Mouse (Mus musculus) adrenal gland, postnatal 10 days (tissue): Measurements from ENCODE around the gene Slc35b4. TPM values are rescaled to one million over a fixed set of nuclear protein-coding genes. Genes with fewer than 3 reads are reported as not detected.

ENCODE experiments used
- DNase-seq: peaks from one replicate; pipeline ENCODE4 v3.0.0; 2021; ENCODE audit warnings: mixed read lengths
- long read RNA-seq, 2 experiments: library from polyadenylated mRNA; stranded (forward); transcript quantifications; one replicate each; pipeline ENCODE4 v2.0.0; 2021
- total RNA-seq, 2 experiments: library from RNA; stranded (reverse); gene quantifications; 2 replicates each; pipeline ENCODE4 v1.2.3; 2021

The Slc35b4 gene
- 10 to 100 TPM; 22.9 to 26.1 TPM for total RNA-seq
- long read RNA-seq, experiment 1, full-length matches to known transcripts = 14 of 17 reads
- long read RNA-seq, experiment 1, partial matches to known transcripts = 0 of 17 reads
- long read RNA-seq, experiment 1, other reads (novel, unspliced or antisense) = 3 of 17 reads
- long read RNA-seq, experiment 2, full-length matches to known transcripts = 14 of 19 reads
- long read RNA-seq, experiment 2, partial matches to known transcripts = 1 of 19 reads
- long read RNA-seq, experiment 2, other reads (novel, unspliced or antisense) = 4 of 19 reads

- peak; percentile 92 for DNase-seq
These were observed at the start of gene Slc35b4 for GRCm38 (mm10) chr6:34176864-34177247. Gene Slc35b4 (minus strand): TSS chr6:34177111.

DNA sequence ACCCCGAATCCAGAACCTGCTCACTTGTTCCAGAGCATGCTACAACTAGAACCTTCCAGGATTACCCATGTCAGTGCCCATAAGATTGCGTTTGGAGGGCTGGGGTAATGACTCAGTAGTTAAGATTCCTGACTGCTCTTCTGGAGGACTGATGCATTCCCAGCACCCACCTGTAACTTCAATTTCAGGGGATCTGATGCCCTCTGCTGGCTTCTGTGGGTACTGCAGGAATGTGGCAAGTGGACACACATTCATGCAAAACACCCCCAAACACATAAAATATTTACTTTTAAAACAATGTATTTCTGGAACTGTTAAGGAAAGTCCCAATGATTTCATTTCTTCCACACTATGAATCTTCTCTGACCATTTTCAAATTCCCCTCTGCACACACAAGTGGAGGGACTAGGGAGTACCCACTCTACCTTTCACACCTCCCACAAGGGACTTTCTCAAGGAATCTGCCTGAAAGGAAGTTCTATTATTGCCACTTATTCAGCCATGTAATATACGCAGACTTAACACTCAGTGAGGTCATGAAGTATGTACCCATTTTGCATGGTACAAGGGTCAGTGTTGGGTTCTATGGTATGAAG, 48.2 kb upstream of the Slc35b4 start:
- DNase-seq = no peak

GRCm38 (mm10) chr6:34216450-34217319, 39.8 kb upstream of the Slc35b4 start:
- no peak for DNase-seq

DNA sequence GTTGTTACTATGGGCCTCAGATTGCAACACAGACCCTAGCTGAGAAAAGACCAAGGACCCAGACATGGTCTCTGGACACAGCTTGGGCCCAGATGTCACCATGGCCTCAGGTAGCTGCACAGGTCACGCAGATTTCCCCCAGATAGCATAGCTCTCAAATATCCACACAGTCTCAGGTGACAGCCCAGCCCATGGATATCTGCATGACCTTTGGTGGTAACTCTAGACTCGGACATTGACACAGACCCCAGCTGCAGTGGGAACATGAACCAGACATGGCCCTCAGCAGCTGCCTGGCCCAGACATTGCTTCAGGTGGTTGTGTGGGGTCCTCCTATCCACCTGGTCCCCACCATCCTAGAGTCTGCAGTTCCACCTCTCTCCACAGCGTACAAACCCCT, 28.8 kb upstream of the Slc35b4 start:
- no peak for DNase-seq

DNA sequence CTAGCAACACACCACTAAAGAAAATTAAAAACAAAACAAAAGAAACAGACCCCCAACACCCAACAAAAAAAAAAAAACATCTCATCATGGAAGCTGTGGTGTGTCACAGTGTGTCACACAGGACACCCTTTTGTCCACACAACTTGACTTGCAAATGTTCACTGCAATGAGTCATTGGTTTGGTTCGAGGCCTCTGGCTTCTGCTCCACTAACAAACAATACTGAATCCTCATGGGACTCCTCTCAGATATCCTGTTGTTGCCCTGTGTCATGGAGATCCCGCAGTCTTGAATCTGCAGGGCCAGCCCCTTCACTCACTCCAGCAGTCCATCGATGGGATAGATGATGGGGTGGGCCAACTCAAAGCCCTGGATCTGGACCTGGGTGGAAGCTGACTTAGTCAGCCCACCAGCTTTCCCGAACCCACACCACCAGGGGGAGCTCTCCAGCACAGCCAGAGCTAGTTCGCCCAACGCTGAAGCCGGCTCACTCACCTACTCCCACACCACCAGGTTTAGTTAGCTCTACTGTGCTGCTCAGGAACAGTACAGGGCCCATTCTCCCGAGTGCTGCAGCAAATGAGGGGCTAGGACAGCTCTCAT, 28.2 kb upstream of the Slc35b4 start:
- peak; percentile 58 for DNase-seq

DNA sequence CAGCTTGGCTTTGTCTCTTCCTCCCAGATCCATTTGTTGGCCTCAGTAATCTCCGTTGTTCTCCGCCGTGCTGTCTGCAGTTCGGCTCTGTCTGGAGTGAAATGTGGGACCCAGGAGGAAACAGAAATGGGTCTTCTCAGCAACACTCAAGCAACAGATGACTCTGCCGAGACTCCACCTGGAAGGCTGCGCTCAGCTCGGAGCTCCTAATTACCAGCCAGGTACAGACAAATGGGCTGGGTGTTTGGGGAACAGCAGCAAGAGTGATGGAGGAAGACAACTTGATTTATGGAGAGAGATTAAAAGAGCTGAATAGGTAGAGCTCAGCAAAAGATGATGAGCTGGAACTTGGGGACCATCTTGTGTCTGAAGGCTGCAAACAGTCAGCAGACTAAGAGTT, 26.6 kb upstream of the Slc35b4 start:
- no peak for DNase-seq

DNA sequence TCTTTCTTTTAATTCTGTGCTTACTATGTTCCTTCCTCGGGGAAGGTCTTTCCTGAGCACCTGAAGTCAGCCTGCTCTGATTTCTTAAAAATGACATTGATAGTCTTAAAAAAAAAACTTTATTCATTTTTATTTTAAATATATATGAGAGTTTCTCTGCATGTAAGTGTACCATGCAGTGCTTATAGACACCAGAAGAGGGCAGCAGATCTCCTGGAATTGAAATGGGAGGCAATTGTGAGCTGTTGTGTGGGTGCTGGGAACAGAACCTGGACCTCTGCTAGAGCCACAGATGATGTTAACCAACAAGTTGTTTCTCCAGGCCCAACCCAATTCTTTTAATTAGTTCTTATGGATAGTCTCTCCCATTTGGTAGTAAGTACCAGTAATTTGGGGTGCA, 18.1 kb upstream of the Slc35b4 start:
- no peak for DNase-seq

DNA sequence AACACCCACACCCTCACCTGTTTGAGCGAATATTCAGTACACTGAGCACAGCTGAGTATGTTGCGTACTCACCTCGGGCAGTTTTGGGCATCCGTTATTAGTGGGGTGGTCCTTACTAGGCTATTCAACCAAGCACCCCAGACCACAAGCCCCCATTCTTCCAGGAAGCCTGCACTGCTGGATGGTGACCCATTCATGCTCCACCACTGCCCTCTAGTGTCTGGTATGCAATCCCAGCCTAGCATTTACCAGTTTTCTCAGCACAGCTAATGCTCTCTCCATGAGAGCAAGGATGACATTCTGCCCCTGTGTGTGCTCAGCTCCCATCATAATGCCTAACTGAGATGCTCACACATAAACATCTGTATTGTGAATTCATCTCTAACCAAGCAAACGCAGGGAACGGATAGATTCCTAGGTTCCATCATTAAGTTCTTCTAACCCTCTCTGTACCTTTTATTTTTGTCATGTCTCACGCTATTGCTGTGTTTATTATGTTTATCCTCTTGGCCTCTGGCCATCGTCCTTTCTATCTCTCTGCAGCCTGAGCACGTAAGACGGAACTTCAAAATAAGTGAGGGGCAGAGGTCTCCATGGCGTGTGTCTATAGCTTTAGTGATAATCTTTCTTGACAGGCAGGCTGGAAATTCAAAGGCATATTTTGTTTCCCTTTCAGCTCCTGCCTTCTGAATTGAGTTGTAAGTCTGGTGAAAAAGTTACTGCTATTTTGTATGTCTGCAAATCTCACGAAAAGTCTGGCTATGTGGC, 17.0 kb upstream of the Slc35b4 start:
- DNase-seq = peak; percentile 73

DNA sequence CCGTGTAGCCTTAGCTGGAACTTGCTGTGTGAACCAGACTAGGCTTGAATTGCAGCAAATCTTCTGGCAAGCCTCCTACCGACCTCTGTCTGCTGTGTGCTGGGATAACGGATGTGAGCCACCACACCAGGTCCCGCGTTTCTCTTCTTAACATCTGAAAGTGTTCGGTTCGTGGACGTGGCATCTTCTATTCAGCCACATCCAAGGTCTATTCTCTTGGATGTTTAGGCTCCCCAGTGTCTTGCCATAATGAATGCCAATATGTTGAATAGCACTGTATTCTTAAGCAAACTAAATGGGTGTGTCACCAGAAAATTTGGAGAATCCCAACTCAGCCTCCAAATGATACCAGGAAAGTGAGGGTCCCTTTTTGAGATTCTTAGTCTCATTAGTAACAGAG, 14.5 kb upstream of the Slc35b4 start:
- no peak for DNase-seq

DNA sequence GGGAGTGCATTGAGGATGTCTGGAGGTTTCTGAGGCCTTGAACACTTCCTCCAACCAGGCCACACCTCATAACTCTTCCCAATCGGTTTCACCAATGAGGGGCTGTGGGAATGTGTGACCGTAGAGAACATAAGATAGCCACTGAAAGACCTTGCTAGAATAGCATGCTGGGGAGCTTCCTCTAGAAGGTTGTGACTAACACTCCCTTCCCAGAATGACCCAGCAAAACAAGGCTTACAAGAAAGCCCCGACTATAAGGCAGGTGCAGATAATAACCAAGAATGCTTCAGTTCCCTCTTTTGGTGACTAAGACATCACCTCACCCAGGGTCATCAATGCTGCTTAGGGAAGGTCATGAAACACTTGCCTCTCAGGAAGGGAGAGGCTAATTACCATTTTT, 12.6 kb upstream of the Slc35b4 start:
- DNase-seq = no peak

DNA sequence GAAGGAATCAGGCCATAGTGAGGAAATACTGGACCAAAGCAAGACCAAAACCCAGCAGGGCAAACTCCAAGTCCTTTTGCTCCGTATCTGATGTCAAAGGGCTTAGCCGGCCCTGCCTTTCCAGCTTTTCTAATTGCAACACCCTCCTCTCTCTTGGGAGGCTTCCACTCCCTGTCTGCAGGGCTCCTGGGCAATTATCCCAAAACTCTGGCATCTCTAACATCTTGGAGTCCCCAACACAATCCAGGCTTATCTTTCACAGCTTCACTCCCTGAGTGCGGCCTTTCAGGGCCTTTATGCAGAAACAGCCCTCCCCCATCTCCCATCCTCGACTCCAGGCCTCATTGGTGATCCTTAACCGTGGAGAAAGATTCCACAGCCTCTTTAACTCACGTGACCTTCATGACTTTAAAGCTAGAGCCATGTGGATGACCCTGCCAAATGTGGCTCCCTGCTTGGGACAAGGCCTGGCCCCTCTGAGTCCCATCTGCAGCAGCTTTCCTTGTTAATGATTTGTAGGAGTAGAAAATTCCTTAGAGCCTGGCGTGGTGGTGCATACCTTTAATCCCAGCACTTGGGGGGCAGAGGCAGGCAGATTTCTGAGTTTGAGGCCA, 11.2 kb upstream of the Slc35b4 start:
- peak; percentile 57 for DNase-seq

DNA sequence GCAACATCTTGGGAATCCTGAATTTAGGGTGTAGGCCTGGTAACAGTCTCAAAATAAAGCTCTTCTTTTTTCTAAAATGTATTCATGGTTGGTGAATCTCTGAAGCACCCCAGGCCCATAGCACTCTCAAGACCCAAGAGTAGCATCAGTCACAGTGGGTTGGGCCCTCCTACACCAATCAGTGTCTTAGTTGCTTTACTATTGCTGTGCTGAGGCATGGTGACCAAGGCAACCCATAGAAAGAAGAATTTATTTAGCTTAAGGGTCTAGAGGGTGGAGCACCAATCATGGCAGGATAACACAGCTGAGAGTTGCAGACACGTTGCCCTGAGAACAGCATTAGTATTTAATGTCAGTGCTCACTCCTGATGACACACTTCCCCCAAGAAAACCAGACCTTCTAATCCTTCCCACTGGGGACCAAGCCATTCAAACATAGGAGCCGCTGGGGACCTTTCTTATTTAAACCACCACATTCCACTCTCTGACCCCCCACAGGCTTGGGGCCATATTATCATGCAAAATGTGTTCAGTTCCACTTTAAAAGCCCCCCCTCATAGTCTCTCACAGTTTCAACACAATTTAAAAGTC, 10.5 kb upstream of the Slc35b4 start:
- no peak for DNase-seq

DNA sequence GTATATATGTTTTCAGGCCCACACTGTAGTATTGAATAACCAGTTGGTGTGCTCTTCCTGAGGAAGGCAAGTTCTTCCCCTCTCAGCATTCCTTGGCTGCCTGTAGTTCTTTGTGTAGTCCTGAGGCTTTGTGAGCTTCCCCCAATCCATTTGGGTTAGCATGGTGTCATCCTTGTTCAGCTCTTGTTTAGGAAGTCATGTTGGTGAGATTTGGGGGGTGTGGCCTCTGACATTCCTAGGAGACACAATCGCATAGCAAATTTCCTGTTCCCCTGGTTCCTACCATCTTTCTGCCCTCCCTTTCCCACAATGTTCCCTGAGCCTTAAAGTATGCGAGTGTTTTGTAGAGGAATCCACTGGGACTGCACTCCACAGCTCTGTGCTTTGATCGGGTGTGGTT, 6.4 kb upstream of the Slc35b4 start:
- no peak for DNase-seq

GRCm38 (mm10) chr6:34181961-34182360, 5.0 kb upstream of the Slc35b4 start:
- DNase-seq = no peak

DNA sequence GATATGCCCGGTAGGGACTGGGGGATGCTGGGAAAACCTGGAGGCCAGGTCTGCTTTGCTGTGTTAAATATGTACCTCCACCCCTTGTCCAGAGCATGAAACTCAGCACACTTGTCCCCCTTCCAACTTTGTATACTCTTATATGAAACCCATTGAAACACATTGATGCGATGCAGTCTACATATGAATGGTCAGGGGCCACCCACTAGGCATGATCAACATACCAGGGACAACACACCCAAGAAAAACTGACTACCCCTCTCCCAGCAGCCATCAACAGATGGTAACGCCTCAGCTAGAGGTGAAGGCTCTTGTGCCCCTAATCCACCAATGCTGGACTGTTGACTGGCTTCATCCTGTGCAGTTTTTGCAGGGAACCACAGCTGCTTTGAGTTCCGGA, 3.0 kb upstream of the Slc35b4 start:
- no peak for DNase-seq

DNA sequence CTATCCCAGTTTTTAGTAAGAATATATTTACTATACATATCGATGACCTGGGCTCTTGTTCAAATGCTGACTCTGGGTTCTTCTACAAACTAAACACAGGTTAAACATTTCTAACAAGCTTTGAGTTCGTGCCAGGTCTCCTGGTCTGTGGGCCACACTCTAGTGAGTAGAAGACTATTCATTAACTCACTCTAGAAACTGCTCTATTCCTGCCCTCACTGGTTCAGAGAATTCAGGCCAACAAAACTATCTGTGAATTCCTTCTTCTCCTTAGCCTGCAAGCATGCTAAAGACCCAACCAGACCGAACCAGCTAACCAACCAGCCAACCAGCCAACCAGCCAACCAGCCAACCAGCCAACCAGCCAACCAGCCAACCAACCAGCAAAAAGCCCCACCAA, 2.1 kb upstream of the Slc35b4 start:
- no peak for DNase-seq

GRCm38 (mm10) chr6:34176111-34176863, 624 bp downstream of the Slc35b4 start:
- no peak for DNase-seq

DNA sequence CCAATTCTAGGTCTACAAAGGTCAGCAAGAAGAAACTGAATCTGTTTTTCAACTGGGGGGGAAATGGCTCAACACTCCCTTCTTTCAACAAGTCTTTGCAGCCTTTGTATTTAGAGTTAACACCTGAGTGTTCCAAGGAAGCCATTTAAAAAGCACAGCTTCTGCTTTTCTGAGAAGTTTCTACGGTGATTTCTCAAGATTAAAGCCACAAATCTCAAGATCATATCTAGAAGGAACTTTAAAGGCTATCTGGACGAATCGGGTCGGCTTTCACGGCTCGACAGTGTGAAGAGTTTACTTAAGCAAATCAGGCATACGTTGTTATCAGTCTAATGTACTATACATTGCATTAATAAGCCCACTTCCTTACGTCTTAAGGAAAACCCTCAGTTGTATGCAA, 2.2 kb downstream of the Slc35b4 start:
- DNase-seq = no peak

DNA sequence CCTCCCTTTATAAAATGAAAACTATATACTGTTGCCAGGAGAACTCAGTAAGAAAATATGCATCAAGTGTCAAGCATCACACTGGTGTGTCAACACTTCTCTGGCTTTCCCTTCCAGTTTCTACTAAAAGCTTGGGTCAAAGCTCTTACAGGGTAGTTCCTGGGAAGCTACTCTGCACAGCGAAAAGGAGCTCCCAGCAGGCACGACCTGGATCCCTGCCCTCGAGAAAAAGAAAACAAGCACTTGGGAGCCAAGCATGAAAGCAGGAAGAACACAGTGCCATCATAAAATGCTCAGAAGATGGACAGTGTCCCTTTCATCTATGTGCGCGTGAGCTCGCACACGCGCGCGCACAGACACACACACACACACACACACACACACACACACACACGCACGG, 3.7 kb downstream of the Slc35b4 start:
- peak; percentile 38 for DNase-seq

- DNase-seq = no peak
These were observed 5.0 kb downstream of the Slc35b4 start for GRCm38 (mm10) chr6:34171748-34172457.
